Mouse (Mus musculus) lung, embryonic 15.5 days (tissue): ENCODE data around the gene Vasp. TPM values are rescaled to one million over a fixed set of nuclear protein-coding genes. Genes with fewer than 3 reads are reported as not detected.

ENCODE experiments used
- ATAC-seq: fragments of 200-750 bp; cut with Nextera tagmentation; 2 replicates; pipeline ENCODE4 v1.8.0; 2017; ENCODE audit warnings: moderate number of reproducible peaks, borderline replicate concordance; ENCODE audit not compliant: low FRiP score, low TSS enrichment; ENCODE audit errors: extremely low read depth
- H3K27ac ChIP-seq: fragments of 300-500 bp; sonication (generic); 2 replicates; pipeline ENCODE4 v1.5.1; 2015; ENCODE audit warnings: moderate library complexity, mild to moderate bottlenecking, inconsistent platforms
- H3K27me3 ChIP-seq: fragments of 300-500 bp; sonication (generic); 2 replicates; pipeline ENCODE4 v1.6.1; 2015; ENCODE audit warnings: inconsistent platforms
- H3K36me3 ChIP-seq: fragments of 300-500 bp; sonication (generic); 2 replicates; pipeline ENCODE4 v1.6.1; 2015; ENCODE audit warnings: inconsistent platforms
- H3K4me1 ChIP-seq: fragments of 300-500 bp; sonication (generic); 2 replicates; pipeline ENCODE4 v1.6.1; 2015; ENCODE audit warnings: inconsistent platforms
- H3K4me2 ChIP-seq: fragments of 300-500 bp; sonication (generic); 2 replicates; pipeline ENCODE4 v1.6.1; 2015; ENCODE audit warnings: inconsistent platforms, mild to moderate bottlenecking, moderate library complexity
- H3K4me3 ChIP-seq: fragments of 300-500 bp; sonication (generic); 2 replicates; pipeline ENCODE4 v1.5.1; 2015; ENCODE audit warnings: mild to moderate bottlenecking, inconsistent platforms
- H3K9ac ChIP-seq: fragments of 300-500 bp; sonication (generic); 2 replicates; pipeline ENCODE4 v1.6.1; 2015; ENCODE audit warnings: inconsistent platforms
- H3K9me3 ChIP-seq: fragments of 300-500 bp; sonication (generic); 2 replicates; pipeline ENCODE4 v1.6.1; 2016; ENCODE audit warnings: inconsistent platforms
- WGBS: fragments of 180-500 bp; shearing (Covaris S2); methylation state at CpG from one replicate; pipeline ENCODE4 v1.1.7; 2015; 5-methylcytosine and 5-hydroxymethylcytosine counted together
- polyA plus RNA-seq: library from polyadenylated mRNA; unstranded; fragments of >200 nt; fragmentation: Nextera tagmentation; extraction: Ambion mirVana; gene quantifications from 2 replicates; pipeline ENCODE4 v1.2.1, GENCODE M21; 2015

Vasp gene
- polyA plus RNA-seq, 1 experiment from 2014 or later: 115 TPM

DNA sequence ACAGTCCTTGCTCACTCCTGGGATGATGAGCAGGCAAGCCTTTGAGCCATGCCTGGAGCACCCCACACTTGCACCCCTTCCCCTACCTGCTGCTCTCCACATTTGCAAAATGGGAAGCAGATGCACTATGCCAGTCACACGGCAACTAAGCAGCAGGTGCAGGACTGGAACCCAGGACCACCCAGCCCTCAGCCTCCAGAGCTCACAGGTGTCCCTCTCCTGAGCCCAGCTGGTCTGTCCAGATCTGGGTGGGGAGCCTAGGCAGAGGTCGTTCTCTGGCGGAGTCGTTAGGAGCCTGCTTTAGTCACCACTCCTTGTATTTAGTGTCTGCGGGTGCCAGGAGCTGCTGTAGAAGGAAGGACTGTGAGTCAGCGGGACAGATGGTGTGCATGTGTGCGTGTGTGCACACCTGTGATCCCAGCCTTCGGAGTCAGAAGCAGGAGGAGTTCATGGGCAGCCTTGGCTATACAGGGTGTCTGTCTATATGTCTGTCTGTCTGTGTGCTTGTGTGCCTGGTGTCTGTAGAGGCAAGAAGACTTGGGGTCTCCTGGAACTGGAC, 30.6 kb downstream of the Vasp start:
- peaks cover 15% of the 10 kb centered on the region for H3K4me1 ChIP-seq
- H3K9me3 ChIP-seq: no peaks in the 10 kb centered on the region
- ATAC-seq: no peak
- no peaks in the 10 kb centered on the region for H3K27me3 ChIP-seq
- WGBS: 86% methylated on average over 8 of the region's 8 CpGs
- no peak overlapping the region for H3K9ac ChIP-seq
- H3K36me3 ChIP-seq: peaks cover 14% of the 10 kb centered on the region
- no peak overlapping the region for H3K27ac ChIP-seq
- no peak overlapping the region for H3K4me2 ChIP-seq
- H3K4me3 ChIP-seq: no peak overlapping the region

DNA sequence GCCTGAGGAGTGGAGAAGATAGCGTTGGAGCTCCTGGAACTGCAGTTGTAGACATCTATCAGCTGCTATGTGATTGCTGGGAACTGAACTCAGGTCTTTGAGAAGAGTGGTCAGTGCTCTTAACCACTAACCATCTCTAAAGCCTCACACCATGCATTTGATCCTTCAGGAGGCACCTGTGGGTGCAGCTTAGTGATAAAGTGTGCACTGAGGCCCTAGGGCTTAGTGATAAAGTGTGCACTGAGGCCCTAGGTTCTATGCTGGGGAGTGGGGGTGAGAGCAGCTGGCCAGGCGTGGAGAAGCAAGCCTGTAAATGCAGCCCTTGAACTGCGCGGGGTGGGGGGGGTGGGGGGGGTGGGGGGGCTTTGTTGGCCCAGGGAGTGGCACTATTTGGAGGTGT, 31.6 kb downstream of the Vasp start:
- ATAC-seq: no peak
- no peak overlapping the region for H3K4me2 ChIP-seq
- H3K27ac ChIP-seq: no peak overlapping the region
- H3K9ac ChIP-seq: no peak overlapping the region
- peaks cover 18% of the 10 kb centered on the region for H3K4me1 ChIP-seq
- no peaks in the 10 kb centered on the region for H3K9me3 ChIP-seq
- H3K36me3 ChIP-seq: peaks cover 5% of the 10 kb centered on the region; the same call in 1 of the 2 replicates
- no peaks in the 10 kb centered on the region for H3K27me3 ChIP-seq
- 63% methylated on average over 2 of the region's 4 CpGs for WGBS
- H3K4me3 ChIP-seq: no peak overlapping the region

DNA sequence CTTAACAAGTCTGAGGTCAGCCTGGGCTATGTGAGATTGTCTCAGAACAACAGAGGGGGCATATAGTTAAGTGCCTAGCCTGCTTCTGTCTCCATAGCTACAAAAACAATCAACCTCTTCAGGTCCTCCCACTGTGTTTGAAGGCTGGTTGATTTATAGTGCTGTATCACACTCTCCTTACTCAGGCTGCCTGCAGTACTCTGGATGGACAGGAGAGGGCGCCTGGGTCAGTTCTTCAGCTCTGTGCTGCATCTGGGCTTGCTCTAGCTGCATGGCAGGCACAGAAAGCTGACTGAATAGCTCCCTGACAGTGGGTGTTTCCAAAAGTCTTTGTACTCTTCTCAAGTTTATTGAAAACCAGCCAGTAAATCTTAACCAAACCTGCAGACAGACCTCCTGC, 32.2 kb downstream of the Vasp start:
- Histone ChIP-seq H3K4me2 (no peak overlapping the region), H3K4me1 (peaks cover 18% of the 10 kb centered on the region), H3K4me3 (no peak overlapping the region), H3K27me3 (no peaks in the 10 kb centered on the region), H3K36me3 (no peaks in the 10 kb centered on the region), H3K27ac (no peak overlapping the region), H3K9ac (no peak overlapping the region), H3K9me3 (no peaks in the 10 kb centered on the region)
- WGBS: 0% methylated on average over 1 of the region's 1 CpGs
- ATAC-seq: peak; percentile 83; the same call in 1 of the 2 replicates

DNA sequence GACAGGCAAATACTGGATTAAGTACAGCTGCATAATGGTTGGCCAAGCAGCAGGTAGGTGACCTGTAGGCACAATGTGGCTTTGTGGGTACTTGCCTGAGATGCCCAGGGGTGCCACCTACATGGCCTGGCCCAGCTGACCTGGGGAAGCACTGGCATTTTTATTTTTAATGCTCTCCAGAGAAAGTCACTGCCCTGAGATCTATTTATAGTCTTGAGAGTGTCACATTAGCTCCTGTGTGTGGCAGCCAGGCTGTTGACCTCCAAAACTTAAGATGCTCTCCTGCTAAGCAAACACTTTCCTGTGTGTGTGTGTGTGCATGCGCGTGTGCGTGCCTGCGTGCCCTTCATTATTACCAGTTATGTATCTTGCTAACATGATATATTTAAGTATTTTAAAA, 33.3 kb downstream of the Vasp start:
- H3K36me3 ChIP-seq: no peaks in the 10 kb centered on the region
- no peak overlapping the region for H3K27ac ChIP-seq
- H3K27me3 ChIP-seq: no peaks in the 10 kb centered on the region
- 74% methylated on average over 4 of the region's 4 CpGs for WGBS
- H3K4me3 ChIP-seq: no peak overlapping the region
- no peak overlapping the region for H3K4me2 ChIP-seq
- ATAC-seq: no peak
- H3K4me1 ChIP-seq: peaks cover 18% of the 10 kb centered on the region
- H3K9ac ChIP-seq: no peak overlapping the region
- H3K9me3 ChIP-seq: no peaks in the 10 kb centered on the region

DNA sequence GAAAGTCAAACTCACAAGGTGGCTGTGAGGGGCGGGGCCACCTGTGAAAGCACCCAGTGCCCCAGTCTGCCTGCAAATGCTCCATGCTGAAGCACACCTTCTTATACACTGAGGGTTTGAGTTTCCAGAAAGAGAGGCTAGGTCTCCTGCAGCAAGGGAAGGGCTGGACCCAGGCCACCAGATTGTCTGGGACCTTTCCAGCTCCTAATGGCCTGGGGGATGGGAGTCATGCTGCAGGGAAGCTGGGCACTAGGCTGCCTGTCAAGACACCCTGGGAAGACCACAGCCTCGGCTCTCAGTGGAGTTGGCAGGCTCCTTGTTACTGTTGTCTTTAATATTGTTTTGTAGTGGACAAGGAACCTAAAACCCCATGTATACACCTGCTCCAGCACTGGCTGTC, 35.2 kb downstream of the Vasp start:
- H3K36me3 ChIP-seq: no peaks in the 10 kb centered on the region
- no peak overlapping the region for H3K27ac ChIP-seq
- H3K4me1 ChIP-seq: peaks cover 18% of the 10 kb centered on the region
- no peak for ATAC-seq
- H3K4me3 ChIP-seq: no peak overlapping the region
- no peaks in the 10 kb centered on the region for H3K9me3 ChIP-seq
- WGBS: 81% methylated on average over 2 of the region's 2 CpGs
- H3K4me2 ChIP-seq: no peak overlapping the region
- H3K9ac ChIP-seq: no peak overlapping the region
- H3K27me3 ChIP-seq: no peaks in the 10 kb centered on the region

DNA sequence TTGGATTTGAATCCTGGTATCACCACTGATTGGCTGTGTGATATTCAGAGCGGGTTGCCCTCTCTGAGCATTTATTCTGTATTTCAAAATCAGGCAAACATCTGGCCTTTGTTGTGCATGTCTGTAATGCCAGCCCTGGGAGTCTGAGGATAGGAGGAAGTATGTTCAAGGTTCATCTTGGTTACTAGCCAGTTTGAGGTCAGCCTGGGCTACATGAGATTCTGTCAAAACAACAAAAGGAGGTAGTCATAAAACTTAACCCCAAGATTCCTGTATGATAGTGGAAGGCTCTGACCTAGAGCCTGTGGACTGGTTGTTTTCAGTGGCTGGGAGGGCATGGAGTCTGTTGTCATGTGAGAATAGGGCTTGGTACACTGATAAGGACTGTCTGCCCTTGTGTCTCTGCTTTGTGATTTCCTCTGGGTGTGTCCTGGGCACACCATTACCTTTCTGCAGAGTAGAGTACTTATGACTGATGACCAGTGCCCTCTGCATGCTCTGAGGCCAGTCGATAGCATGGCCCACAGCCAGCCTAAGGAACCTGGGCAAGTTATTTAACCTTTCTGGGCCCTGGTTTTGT, 36.4 kb downstream of the Vasp start:
- Histone ChIP-seq H3K36me3 (no peaks in the 10 kb centered on the region), H3K9ac (no peak overlapping the region), H3K27me3 (no peaks in the 10 kb centered on the region), H3K4me1 (peaks cover 21% of the 10 kb centered on the region), H3K27ac (no peak overlapping the region), H3K9me3 (no peaks in the 10 kb centered on the region), H3K4me3 (no peak overlapping the region), H3K4me2 (no peak overlapping the region)
- WGBS: 82% methylated on average over 2 of the region's 2 CpGs
- ATAC-seq: no peak

DNA sequence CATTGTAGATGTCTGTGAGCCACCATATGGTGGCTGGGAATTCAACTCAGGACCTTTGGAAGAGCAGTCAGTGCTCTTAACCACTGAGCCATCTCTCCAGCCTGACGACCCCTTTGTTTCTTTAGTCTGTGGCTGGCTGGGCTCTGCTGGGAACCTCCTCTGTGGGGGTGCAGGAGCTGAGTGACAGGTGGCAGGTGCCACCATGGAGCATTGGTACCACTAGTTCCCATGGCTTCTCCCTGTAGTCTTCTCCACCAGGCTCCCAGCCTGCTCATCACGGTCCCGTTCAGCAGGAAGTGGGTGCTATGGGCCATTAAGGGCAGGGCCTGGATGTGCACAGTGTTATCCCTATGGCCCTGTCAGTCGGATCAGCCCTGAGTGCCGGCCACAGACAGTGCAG, 37.0 kb downstream of the Vasp start:
- Histone ChIP-seq H3K9me3 (no peaks in the 10 kb centered on the region), H3K4me1 (peaks cover 26% of the 10 kb centered on the region), H3K4me2 (no peak overlapping the region), H3K9ac (no peak overlapping the region), H3K36me3 (no peaks in the 10 kb centered on the region), H3K27me3 (no peaks in the 10 kb centered on the region), H3K4me3 (no peak overlapping the region), H3K27ac (no peak overlapping the region)
- no peak; the same call in 1 of the 2 replicates for ATAC-seq
- WGBS: 70% methylated on average over 5 of the region's 5 CpGs

DNA sequence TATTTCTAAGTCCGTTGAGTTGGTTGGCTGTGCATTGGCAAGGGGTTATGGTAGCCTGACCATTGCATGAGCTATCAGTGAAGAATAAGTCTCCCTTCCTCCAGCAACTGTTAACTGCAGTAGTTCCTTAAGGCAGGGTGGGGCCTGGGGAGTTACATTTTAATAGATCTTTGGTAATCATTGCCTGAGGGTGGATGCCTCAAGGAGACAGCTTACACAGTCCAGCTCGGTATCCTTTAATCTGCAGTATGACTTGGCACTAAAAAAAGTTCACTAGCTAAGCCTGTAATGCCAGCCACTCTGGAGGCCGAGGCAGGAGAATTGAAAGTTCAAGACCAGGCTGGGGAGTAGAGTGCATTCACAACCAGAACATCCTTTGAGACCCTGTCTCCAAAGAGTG, 39.8 kb downstream of the Vasp start:
- Histone ChIP-seq H3K27me3 (no peaks in the 10 kb centered on the region), H3K4me2 (no peak overlapping the region), H3K27ac (no peak overlapping the region), H3K9me3 (no peaks in the 10 kb centered on the region), H3K4me1 (peaks cover 29% of the 10 kb centered on the region), H3K4me3 (no peak overlapping the region), H3K36me3 (no peaks in the 10 kb centered on the region), H3K9ac (no peak overlapping the region)
- WGBS: 80% methylated on average over 3 of the region's 3 CpGs
- no peak for ATAC-seq

DNA sequence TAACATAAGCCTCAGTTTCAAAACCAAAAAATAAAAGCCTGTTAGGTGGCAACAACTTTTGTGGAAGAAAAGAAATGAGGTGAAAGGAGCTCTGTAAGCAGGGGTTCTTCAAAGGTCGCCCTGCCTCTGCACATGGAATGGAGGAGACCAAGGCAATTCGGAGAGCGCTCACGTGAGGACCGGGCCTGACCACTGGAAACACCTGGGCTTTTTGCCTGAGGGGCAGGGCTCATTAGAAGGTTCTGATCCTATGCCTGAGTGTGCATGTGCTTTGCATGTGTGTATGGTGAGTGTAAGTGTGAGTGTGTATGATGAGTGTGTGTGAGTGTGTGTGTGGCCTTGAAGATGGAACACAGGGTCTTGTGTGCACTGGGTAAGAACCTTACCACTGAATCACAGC, 40.7 kb downstream of the Vasp start:
- no peak for ATAC-seq
- Histone ChIP-seq H3K36me3 (no peaks in the 10 kb centered on the region), H3K27ac (no peak overlapping the region), H3K4me1 (peaks cover 22% of the 10 kb centered on the region), H3K4me2 (no peak overlapping the region), H3K9ac (no peak overlapping the region), H3K9me3 (no peaks in the 10 kb centered on the region), H3K4me3 (no peak overlapping the region), H3K27me3 (no peaks in the 10 kb centered on the region)
- WGBS: 97% methylated on average over 5 of the region's 5 CpGs

DNA sequence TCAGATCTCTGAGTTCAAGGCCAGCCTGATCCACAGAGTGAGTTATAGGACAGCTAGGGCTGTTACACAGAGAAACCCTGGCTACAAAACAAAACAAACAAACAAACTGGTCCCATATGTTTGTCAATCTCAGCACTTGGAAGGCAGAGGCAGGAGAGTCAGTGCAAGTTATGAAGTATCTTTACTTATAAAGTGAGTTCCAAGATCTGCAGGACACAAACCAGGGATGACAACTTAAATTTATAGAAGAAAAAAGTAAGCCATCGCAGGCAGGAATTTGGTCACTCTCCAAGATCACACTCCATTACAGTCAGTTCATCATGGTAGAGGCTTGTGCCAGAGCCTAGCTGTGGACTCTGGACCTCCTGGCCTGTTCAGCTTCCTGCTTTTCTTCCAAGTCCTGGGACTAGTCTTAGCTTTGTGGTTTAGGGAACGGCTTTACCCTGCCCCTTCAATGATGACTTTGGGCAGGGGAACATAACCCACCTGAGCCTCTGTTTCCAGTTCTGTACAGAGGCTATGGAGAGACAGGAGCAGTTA, 41.5 kb downstream of the Vasp start:
- H3K36me3 ChIP-seq: no peaks in the 10 kb centered on the region
- no peaks in the 10 kb centered on the region for H3K9me3 ChIP-seq
- no peak for ATAC-seq
- no peak overlapping the region for H3K27ac ChIP-seq
- H3K9ac ChIP-seq: no peak overlapping the region
- WGBS: 75% methylated on average over 2 of the region's 2 CpGs
- H3K27me3 ChIP-seq: no peaks in the 10 kb centered on the region
- peaks cover 20% of the 10 kb centered on the region for H3K4me1 ChIP-seq
- no peak overlapping the region for H3K4me3 ChIP-seq
- H3K4me2 ChIP-seq: no peak overlapping the region

DNA sequence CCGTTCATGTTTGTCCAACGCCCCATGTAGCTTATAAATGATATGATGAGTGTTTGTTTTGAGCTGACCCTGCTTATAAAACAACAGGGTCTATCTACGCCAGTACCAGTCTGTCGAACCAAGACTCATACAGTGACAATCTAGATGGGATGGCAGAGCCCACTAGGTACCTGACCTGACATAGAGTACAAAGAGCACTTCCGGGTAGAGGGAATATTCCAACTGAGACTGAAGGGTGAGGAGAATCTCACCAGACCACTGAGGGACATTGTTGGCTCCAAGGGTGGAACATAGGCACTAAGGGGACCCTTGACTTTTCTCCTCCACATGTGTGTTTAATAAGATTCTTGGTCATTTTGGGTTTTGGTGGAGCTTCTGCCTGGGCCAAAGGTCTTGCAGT, 42.2 kb downstream of the Vasp start:
- Histone ChIP-seq H3K4me2 (peak overlapping the region; percentile 78), H3K36me3 (no peaks in the 10 kb centered on the region), H3K4me3 (peak overlapping the region; percentile 66), H3K27me3 (no peaks in the 10 kb centered on the region), H3K9ac (peak overlapping the region; percentile 60), H3K4me1 (peaks cover 20% of the 10 kb centered on the region), H3K27ac (0 out of 2 replicates have a peak overlapping the region, but pooled peaks have one; percentile 68), H3K9me3 (no peaks in the 10 kb centered on the region)
- WGBS: 29% methylated on average over 5 of the region's 5 CpGs
- ATAC-seq: no peak

DNA sequence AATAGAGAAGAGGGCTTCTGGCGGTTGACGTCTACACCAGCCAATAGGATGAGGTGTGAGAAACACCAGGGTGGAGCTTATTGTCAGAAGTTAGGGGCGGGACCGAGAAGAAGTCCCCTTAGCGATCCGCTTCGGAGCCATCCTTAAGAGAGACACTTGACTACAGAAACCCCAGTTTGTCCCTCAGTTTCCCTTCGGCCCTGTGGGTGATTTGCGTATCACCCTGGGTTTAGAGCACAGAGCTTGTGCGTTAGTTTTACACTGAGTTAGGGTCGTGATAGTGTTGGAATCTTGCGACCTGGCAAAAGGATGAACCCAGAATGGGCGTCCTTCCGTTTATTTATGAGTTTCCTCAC, 42.8 kb downstream of the Vasp start:
- peaks cover 20% of the 10 kb centered on the region for H3K4me1 ChIP-seq
- ATAC-seq: no peak
- peak overlapping the region; percentile 66 for H3K4me3 ChIP-seq
- no peaks in the 10 kb centered on the region for H3K27me3 ChIP-seq
- WGBS: 1% methylated on average over 14 of the region's 14 CpGs
- H3K27ac ChIP-seq: peak overlapping the region; percentile 68
- peak overlapping the region; percentile 78 for H3K4me2 ChIP-seq
- no peaks in the 10 kb centered on the region for H3K9me3 ChIP-seq
- H3K9ac ChIP-seq: peak overlapping the region; percentile 60
- H3K36me3 ChIP-seq: no peaks in the 10 kb centered on the region
